Mouse (Mus musculus): ENCODE results near the gene Slc25a3. TPM values are rescaled to one million over a fixed set of nuclear protein-coding genes. Genes with fewer than 3 reads are reported as not detected.

Gene Slc25a3
- polyA plus RNA-seq, 2 experiments, result 469 to 481 TPM

- DNase-seq (ENCODE audit: low spot score) (no peak), ATAC-seq (ENCODE audit: low FRiP score, low read depth) (0 out of 2 replicates have a peak, but pooled peaks have one; percentile 34)
- 86% methylated on average over 14 of the region's 14 CpGs for WGBS
- H3K4me3 ChIP-seq (replicated peaks; ENCODE audit: low read length), result no peak overlapping the region
- no peaks in the 10 kb centered on the region for H3K4me1 ChIP-seq (ENCODE audit: control insufficient read depth, insufficient read depth, low read length)
- TF ChIP-seq POLR2A (IDR thresholded peaks at IDR 0.05; ENCODE audit: borderline replicate concordance, extremely low read depth, insufficient read depth, insufficient read length), result no peak
- no peak overlapping the region for H3K4me2 ChIP-seq (replicated peaks; ENCODE audit: low read depth, low read length, severe bottlenecking)
- H3K9me3 ChIP-seq (ENCODE audit: control insufficient read depth, low read length), result peaks cover 5% of the 10 kb centered on the region; the same call in 1 of the 2 replicates
- no peaks in the 10 kb centered on the region for H3K27me3 ChIP-seq (ENCODE audit: control insufficient read depth, insufficient read depth, low read length)
- H3K9ac ChIP-seq (ENCODE audit: low read depth, low read length, severe bottlenecking), result no peak overlapping the region
- H3K27ac ChIP-seq (replicated peaks; ENCODE audit: low read depth, low read length), result no peak overlapping the region
- H3K36me3 ChIP-seq (ENCODE audit: control insufficient read depth, insufficient read depth, low read length), result peaks cover 35% of the 10 kb centered on the region
Observed at GRCm38 (mm10) chr10:91102799-91103590, 20.9 kb downstream of the Slc25a3 start.

GRCm38 (mm10) chr10:91101936-91102335, 21.9 kb downstream of the Slc25a3 start:
- H3K4me2 ChIP-seq (replicated peaks; ENCODE audit: low read depth, low read length, severe bottlenecking), result no peak overlapping the region
- no peaks in the 10 kb centered on the region for H3K27me3 ChIP-seq (ENCODE audit: control insufficient read depth, insufficient read depth, low read length)
- H3K9ac ChIP-seq (ENCODE audit: low read depth, low read length, severe bottlenecking), result no peak overlapping the region
- peaks cover 5% of the 10 kb centered on the region; the same call in 1 of the 2 replicates for H3K9me3 ChIP-seq (ENCODE audit: control insufficient read depth, low read length)
- no peak for TF ChIP-seq POLR2A (IDR thresholded peaks at IDR 0.05; ENCODE audit: borderline replicate concordance, extremely low read depth, insufficient read depth, insufficient read length)
- H3K4me1 ChIP-seq (ENCODE audit: control insufficient read depth, insufficient read depth, low read length), result no peaks in the 10 kb centered on the region
- H3K36me3 ChIP-seq (ENCODE audit: control insufficient read depth, insufficient read depth, low read length), result peaks cover 44% of the 10 kb centered on the region
- H3K27ac ChIP-seq (replicated peaks; ENCODE audit: low read depth, low read length), result no peak overlapping the region
- WGBS, result 89% methylated on average over 25 of the region's 25 CpGs
- no peak for ATAC-seq (ENCODE audit: low FRiP score, low read depth)
- no peak for DNase-seq (ENCODE audit: low spot score)
- H3K4me3 ChIP-seq (replicated peaks; ENCODE audit: low read length), result no peak overlapping the region

GRCm38 (mm10) chr10:91100101-91100500, 23.8 kb downstream of the Slc25a3 start:
- no peak for TF ChIP-seq POLR2A (IDR thresholded peaks at IDR 0.05; ENCODE audit: borderline replicate concordance, extremely low read depth, insufficient read depth, insufficient read length)
- no peak for DNase-seq (ENCODE audit: low spot score)
- no peaks in the 10 kb centered on the region for H3K4me1 ChIP-seq (ENCODE audit: control insufficient read depth, insufficient read depth, low read length)
- no peak overlapping the region for H3K27ac ChIP-seq (replicated peaks; ENCODE audit: low read depth, low read length)
- no peak overlapping the region for H3K4me2 ChIP-seq (replicated peaks; ENCODE audit: low read depth, low read length, severe bottlenecking)
- no peaks in the 10 kb centered on the region for H3K27me3 ChIP-seq (ENCODE audit: control insufficient read depth, insufficient read depth, low read length)
- ATAC-seq (ENCODE audit: low FRiP score, low read depth), result no peak
- H3K9me3 ChIP-seq (ENCODE audit: control insufficient read depth, low read length), result peaks cover 5% of the 10 kb centered on the region; the same call in 1 of the 2 replicates
- no peak overlapping the region for H3K9ac ChIP-seq (ENCODE audit: low read depth, low read length, severe bottlenecking)
- H3K36me3 ChIP-seq (ENCODE audit: control insufficient read depth, insufficient read depth, low read length), result peaks cover 55% of the 10 kb centered on the region
- no peak overlapping the region for H3K4me3 ChIP-seq (replicated peaks; ENCODE audit: low read length)
- 92% methylated on average over 1 of the region's 1 CpGs for WGBS

GRCm38 (mm10) chr10:91098056-91098455, 25.8 kb downstream of the Slc25a3 start:
- H3K9ac ChIP-seq (ENCODE audit: low read depth, low read length, severe bottlenecking), result no peak overlapping the region
- peaks cover 68% of the 10 kb centered on the region for H3K36me3 ChIP-seq (ENCODE audit: control insufficient read depth, insufficient read depth, low read length)
- H3K27me3 ChIP-seq (ENCODE audit: control insufficient read depth, insufficient read depth, low read length), result no peaks in the 10 kb centered on the region
- H3K9me3 ChIP-seq (ENCODE audit: control insufficient read depth, low read length), result peaks cover 5% of the 10 kb centered on the region; the same call in 1 of the 2 replicates
- WGBS, result 94% methylated on average over 8 of the region's 8 CpGs
- no peak overlapping the region for H3K27ac ChIP-seq (replicated peaks; ENCODE audit: low read depth, low read length)
- H3K4me1 ChIP-seq (ENCODE audit: control insufficient read depth, insufficient read depth, low read length), result no peaks in the 10 kb centered on the region
- H3K4me3 ChIP-seq (replicated peaks; ENCODE audit: low read length), result no peak overlapping the region
- ATAC-seq (ENCODE audit: low FRiP score, low read depth) (no peak), DNase-seq (ENCODE audit: low spot score) (no peak)
- H3K4me2 ChIP-seq (replicated peaks; ENCODE audit: low read depth, low read length, severe bottlenecking), result no peak overlapping the region
- no peak for TF ChIP-seq POLR2A (IDR thresholded peaks at IDR 0.05; ENCODE audit: borderline replicate concordance, extremely low read depth, insufficient read depth, insufficient read length)

- H3K27ac ChIP-seq (replicated peaks; ENCODE audit: low read depth, low read length), result no peak overlapping the region
- no peak overlapping the region for H3K9ac ChIP-seq (ENCODE audit: low read depth, low read length, severe bottlenecking)
- no peak overlapping the region for H3K4me3 ChIP-seq (replicated peaks; ENCODE audit: low read length)
- H3K27me3 ChIP-seq (ENCODE audit: control insufficient read depth, insufficient read depth, low read length), result no peaks in the 10 kb centered on the region
- H3K36me3 ChIP-seq (ENCODE audit: control insufficient read depth, insufficient read depth, low read length), result peaks cover 50% of the 10 kb centered on the region
- DNase-seq (ENCODE audit: low spot score), result no peak
- no peaks in the 10 kb centered on the region for H3K9me3 ChIP-seq (ENCODE audit: control insufficient read depth, low read length)
- no peak overlapping the region for H3K4me2 ChIP-seq (replicated peaks; ENCODE audit: low read depth, low read length, severe bottlenecking)
- H3K4me1 ChIP-seq (ENCODE audit: control insufficient read depth, insufficient read depth, low read length), result no peaks in the 10 kb centered on the region
- TF ChIP-seq POLR2A (IDR thresholded peaks at IDR 0.05; ENCODE audit: borderline replicate concordance, extremely low read depth, insufficient read depth, insufficient read length), result no peak
- 82% methylated on average over 15 of the region's 15 CpGs for WGBS
- no peak for ATAC-seq (ENCODE audit: low FRiP score, low read depth)
Observed at GRCm38 (mm10) chr10:91094251-91095104, 29.4 kb downstream of the Slc25a3 start.
